Mouse (Mus musculus): ENCODE results near the gene Nme3. TPM values are rescaled to one million over a fixed set of nuclear protein-coding genes. Genes with fewer than 3 reads are reported as not detected.
A peak's percentile ranks its signal among the peaks of the same experiment; 100 is the strongest.

Nme3 gene
- polyA plus RNA-seq, 1 experiment, result 37.2 TPM

DNA sequence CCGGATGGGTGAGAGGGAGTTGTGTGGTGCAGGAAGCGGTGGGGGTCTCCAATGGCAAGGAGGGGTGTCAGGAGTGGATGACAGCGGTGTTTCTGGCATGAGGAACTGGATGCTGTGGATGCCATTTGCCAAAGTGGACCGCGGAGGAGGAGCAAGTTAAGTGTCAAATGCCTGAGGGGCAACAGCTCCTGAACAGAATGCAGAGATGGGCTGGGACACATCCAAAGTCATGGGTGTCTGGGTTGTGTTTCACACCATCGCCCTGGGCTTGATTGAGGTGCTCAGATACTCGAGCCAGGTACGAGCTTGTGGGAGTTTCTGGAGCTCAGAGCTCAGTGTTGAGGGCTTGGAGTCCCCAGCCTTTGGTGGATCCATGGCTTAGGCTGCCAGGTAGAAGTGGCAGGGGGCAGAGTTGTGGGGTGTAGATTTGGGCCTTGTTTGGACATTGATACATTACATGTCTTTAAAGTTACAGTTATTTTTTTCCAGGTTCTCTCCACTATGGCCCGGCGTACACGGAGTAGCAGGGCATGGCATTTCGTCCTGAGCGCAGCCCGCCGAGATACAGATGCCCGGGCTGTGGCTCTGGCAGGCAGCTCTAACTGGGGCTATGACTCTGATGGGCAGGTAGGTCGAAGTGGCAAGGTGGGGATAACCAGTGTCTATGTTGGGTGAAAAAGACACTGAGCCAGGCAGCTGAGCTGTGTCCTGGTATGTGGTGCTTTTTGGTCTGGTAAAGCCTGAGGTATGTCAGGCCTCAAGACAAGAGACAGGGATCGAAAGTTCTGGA is 8.8 kb upstream of the Nme3 start:
- TF ChIP-seq CTCF (IDR thresholded peaks at IDR 0.05; ENCODE audit: low read depth, low read length), result no peak
- TF ChIP-seq POLR2A (IDR thresholded peaks at IDR 0.05; ENCODE audit: borderline replicate concordance, low read depth, low read length), result no peak
- H3K27ac ChIP-seq (ENCODE audit: insufficient read depth, low read depth, low read length), result no peak overlapping the region
- peak overlapping the region; percentile 92 for H3K4me3 ChIP-seq (ENCODE audit: insufficient read depth, low read length)
- peaks cover 9% of the 10 kb centered on the region for H3K4me1 ChIP-seq (ENCODE audit: control insufficient read depth, insufficient read depth, low read length)

- TF ChIP-seq CTCF (IDR thresholded peaks at IDR 0.05; ENCODE audit: low read depth, low read length), result no peak
- TF ChIP-seq POLR2A (IDR thresholded peaks at IDR 0.05; ENCODE audit: borderline replicate concordance, low read depth, low read length), result no peak
- Histone ChIP-seq H3K27ac (ENCODE audit: insufficient read depth, low read depth, low read length) (no peak overlapping the region), H3K4me3 (ENCODE audit: insufficient read depth, low read length) (no peak overlapping the region), H3K4me1 (ENCODE audit: control insufficient read depth, insufficient read depth, low read length) (peaks cover 7% of the 10 kb centered on the region)
These were observed 7.4 kb upstream of the Nme3 start for GRCm38 (mm10) chr17:24888862-24889261.

DNA sequence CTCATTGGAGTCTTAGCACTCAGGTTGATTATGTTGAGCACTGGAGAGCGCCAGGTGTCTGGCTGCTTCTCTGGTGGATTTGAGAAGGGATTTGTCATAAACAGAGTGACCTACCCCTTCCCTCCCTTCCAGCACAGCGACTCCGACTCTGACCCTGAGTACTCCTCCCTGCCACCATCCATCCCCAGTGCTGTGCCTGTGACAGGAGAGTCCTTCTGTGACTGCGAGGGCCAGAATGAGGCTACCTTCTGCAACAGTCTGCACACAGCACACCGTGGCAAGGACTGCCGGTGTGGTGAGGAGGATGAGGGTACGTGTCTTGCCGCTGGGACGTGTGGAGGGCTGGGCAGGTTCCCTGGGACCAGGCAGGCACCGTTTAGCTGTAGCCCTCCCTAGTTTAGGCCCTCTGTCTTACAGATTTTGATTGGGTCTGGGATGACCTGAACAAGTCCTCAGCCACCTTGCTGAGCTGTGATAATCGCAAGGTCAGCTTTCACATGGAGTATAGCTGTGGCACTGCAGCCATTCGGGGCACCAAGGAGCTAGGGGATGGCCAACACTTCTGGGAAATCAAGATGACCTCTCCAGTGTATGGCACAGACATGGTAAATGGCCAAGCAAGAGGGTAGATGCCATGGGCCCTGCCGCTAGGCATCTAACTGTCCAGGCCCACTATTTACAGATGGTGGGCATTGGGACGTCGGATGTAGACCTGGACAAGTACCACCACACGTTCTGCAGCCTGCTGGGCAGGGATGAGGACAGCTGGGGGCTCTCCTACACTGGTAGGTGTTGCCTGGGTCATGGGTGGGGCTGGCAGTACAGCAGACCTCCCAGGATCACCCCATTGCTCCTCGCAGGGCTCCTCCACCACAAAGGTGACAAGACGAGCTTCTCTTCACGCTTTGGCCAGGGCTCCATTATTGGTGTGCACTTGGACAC is 5.9 kb upstream of the Nme3 start:
- no peak for TF ChIP-seq POLR2A (IDR thresholded peaks at IDR 0.05; ENCODE audit: borderline replicate concordance, low read depth, low read length)
- TF ChIP-seq CTCF (IDR thresholded peaks at IDR 0.05; ENCODE audit: low read depth, low read length), result no peak
- Histone ChIP-seq H3K4me3 (ENCODE audit: insufficient read depth, low read length) (no peak overlapping the region), H3K27ac (ENCODE audit: insufficient read depth, low read depth, low read length) (no peak overlapping the region), H3K4me1 (ENCODE audit: control insufficient read depth, insufficient read depth, low read length) (peaks cover 6% of the 10 kb centered on the region; the same call in 1 of the 2 replicates)

DNA sequence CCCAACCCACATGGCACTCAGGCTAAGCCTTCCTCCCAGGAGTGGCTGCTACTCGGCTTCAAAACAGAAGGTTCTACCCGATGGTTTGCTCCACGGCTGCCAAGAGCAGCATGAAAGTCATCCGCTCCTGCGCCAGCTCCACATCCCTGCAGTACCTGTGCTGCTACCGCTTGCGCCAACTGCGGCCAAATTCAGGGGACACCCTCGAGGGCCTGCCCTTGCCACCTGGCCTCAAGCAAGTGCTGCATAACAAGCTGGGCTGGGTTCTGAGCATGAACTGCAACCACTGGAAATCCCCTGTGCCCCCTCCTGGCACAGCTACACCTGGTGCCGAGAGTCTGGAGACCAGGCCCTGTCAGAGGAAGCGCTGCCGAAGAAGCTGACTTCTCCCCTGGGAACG is 5.0 kb upstream of the Nme3 start:
- peaks cover 6% of the 10 kb centered on the region; the same call in 1 of the 2 replicates for H3K4me1 ChIP-seq (ENCODE audit: control insufficient read depth, insufficient read depth, low read length)

DNA sequence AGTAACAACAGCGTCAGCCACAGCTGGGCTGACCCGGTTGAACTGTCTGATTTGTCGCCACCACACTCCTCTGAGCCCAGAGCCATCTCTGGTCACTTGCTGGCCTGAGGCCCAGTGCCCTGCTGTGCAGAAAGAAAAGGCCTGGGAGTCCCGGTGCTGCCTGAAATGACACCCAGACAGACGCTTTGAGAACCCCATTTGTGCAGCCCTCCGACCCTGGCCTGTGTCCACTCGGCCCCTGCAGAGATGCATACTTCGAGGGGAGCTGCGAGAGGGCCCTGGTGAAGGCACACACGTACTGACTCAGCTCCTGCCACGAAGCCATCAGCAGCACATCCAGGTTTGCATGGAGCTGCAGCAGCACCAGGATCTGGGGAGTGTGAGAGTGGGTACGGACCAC is 3.5 kb upstream of the Nme3 start:
- peaks cover 7% of the 10 kb centered on the region; the same call in 1 of the 2 replicates for H3K4me1 ChIP-seq (ENCODE audit: control insufficient read depth, insufficient read depth, low read length)
- H3K27ac ChIP-seq (ENCODE audit: insufficient read depth, low read depth, low read length), result no peak overlapping the region
- no peak for TF ChIP-seq POLR2A (IDR thresholded peaks at IDR 0.05; ENCODE audit: borderline replicate concordance, low read depth, low read length)
- TF ChIP-seq CTCF (IDR thresholded peaks at IDR 0.05; ENCODE audit: low read depth, low read length), result no peak
- no peak overlapping the region for H3K4me3 ChIP-seq (ENCODE audit: insufficient read depth, low read length)

More for the DNA sequence above, 5.0 kb upstream of the Nme3 start:
- Histone ChIP-seq H3K27ac (ENCODE audit: insufficient read depth, low read depth, low read length) (no peak overlapping the region), H3K4me3 (ENCODE audit: insufficient read depth, low read length) (no peak overlapping the region)
- TF ChIP-seq CTCF (IDR thresholded peaks at IDR 0.05; ENCODE audit: low read depth, low read length), result no peak
- TF ChIP-seq POLR2A (IDR thresholded peaks at IDR 0.05; ENCODE audit: borderline replicate concordance, low read depth, low read length), result no peak

- H3K4me1 ChIP-seq (ENCODE audit: control insufficient read depth, insufficient read depth, low read length), result 0 out of 2 replicates have a peak, but pooled peaks cover 4% of the 10 kb centered on the region
- no peak overlapping the region for H3K4me3 ChIP-seq (ENCODE audit: insufficient read depth, low read length)
- TF ChIP-seq CTCF (IDR thresholded peaks at IDR 0.05; ENCODE audit: low read depth, low read length), result no peak
- no peak for TF ChIP-seq POLR2A (IDR thresholded peaks at IDR 0.05; ENCODE audit: borderline replicate concordance, low read depth, low read length)
- H3K27ac ChIP-seq (ENCODE audit: insufficient read depth, low read depth, low read length), result no peak overlapping the region
These were observed 3.0 kb upstream of the Nme3 start for GRCm38 (mm10) chr17:24893276-24893675.

DNA sequence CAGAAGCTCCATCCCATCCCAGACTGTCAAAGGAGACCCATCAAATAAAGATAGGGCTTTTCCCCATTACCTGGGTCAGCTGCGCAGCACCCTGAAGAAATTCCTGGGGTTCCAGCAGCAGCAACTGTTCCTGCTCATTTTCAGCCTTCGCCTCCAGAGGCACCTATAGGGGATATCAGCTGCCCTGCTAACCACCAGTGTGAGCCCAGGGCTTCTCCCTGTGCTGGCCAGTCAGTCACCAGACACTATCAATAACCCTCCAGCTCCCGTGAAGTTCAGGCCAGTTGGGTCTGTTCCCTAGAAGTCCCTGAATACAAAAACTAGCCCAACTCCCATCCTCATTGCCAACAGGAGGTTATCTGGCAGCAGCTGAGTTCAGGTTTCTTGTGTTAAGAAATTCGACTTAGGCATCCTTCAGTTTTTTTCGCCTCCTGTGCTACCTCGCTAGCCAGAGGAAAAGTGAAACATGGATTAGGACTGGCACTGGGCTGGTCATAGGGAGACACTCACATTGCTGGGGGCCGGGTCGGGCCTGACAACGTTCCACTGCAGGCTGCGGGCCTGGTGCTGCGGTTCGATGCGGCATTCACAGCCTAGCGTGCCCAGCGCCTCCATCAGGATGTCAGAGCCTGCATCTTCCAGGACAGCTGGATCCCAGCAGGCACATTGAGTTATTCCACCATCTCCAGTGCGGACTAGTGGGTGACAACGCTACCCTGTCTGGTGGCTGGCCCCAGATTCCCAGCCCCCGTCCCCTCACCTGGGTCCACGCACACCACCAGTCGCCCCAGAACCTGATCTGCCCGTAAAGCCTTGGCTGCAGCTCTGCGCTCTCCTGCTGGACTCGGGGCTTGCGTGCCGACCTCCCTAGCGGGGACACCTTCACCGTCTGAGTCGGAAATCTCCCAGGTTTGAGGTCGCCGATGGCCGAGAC is 2.0 kb upstream of the Nme3 start:
- Histone ChIP-seq H3K27ac (ENCODE audit: insufficient read depth, low read depth, low read length) (no peak overlapping the region), H3K4me3 (ENCODE audit: insufficient read depth, low read length) (peak overlapping the region; percentile 100), H3K4me1 (ENCODE audit: control insufficient read depth, insufficient read depth, low read length) (0 out of 2 replicates have a peak, but pooled peaks cover 4% of the 10 kb centered on the region)
- TF ChIP-seq CTCF (IDR thresholded peaks at IDR 0.05; ENCODE audit: low read depth, low read length) (no peak), POLR2A (IDR thresholded peaks at IDR 0.05; ENCODE audit: borderline replicate concordance, low read depth, low read length) (no peak)

- TF ChIP-seq POLR2A (IDR thresholded peaks at IDR 0.05; ENCODE audit: borderline replicate concordance, low read depth, low read length) (peak; percentile 56; the same call in 1 of the 2 replicates), CTCF (IDR thresholded peaks at IDR 0.05; ENCODE audit: low read depth, low read length) (no peak)
- peak within 1 kb of the TSS; percentile 59 for H3K27ac ChIP-seq (ENCODE audit: insufficient read depth, low read depth, low read length)
- peak within 1 kb of the TSS; percentile 100 for H3K4me3 ChIP-seq (ENCODE audit: insufficient read depth, low read length)
- H3K4me1 ChIP-seq (ENCODE audit: control insufficient read depth, insufficient read depth, low read length), result 0 out of 2 replicates have a peak, but pooled peaks cover 4% of the 10 kb centered on the region
These were observed 1.2 kb upstream of the Nme3 start, which contains the start of the genes Eme2 and Mrps34 for GRCm38 (mm10) chr17:24894995-24895547. Eme2 (minus strand) TSS chr17:24895087. Mrps34 (plus strand) TSS chr17:24895116.

Data from bone marrow macrophage, adult 2 months (primary cell).